Mouse (Mus musculus) liver, postnatal 0 days (tissue): ENCODE results near the gene Nat8f5. TPM values are rescaled to one million over a fixed set of nuclear protein-coding genes. Genes with fewer than 3 reads are reported as not detected.
"Not testable (repeated sequence)": the region's sequence is repeated elsewhere in the genome, so short reads cannot be mapped to it uniquely, and the experiment has no call there.

Experiments used
- ATAC-seq: fragments of 200-750 bp; cut with Nextera tagmentation; 2 replicates; pipeline ENCODE4 v1.8.0; 2017; ENCODE audit warnings: mild to moderate bottlenecking, moderate library complexity
- DNase-seq: peaks from one replicate; pipeline ENCODE4 v3.0.0-alpha.2; 2016
- H3K27ac ChIP-seq: fragments of 300-500 bp; sonication (generic); 2 replicates; pipeline ENCODE4 v1.5.1; 2014; ENCODE audit warnings: antibody characterized with exemption, moderate library complexity, mild to moderate bottlenecking, low read depth
- H3K27me3 ChIP-seq: fragments of 300-500 bp; sonication (generic); 2 replicates; pipeline ENCODE4 v1.6.1; 2014; ENCODE audit warnings: low read length, control low read depth, mixed read lengths; ENCODE audit not compliant: insufficient read depth
- H3K36me3 ChIP-seq: fragments of 300-500 bp; sonication (generic); replicated peaks from 2 replicates; pipeline ENCODE4 v1.6.1; 2014; ENCODE audit warnings: mild to moderate bottlenecking, control low read depth, low read length, moderate library complexity, mixed read lengths; ENCODE audit not compliant: insufficient read depth
- H3K4me1 ChIP-seq: fragments of 300-500 bp; sonication (generic); 2 replicates; pipeline ENCODE4 v1.6.1; 2014; ENCODE audit warnings: antibody characterized with exemption, mild to moderate bottlenecking, control low read depth; ENCODE audit not compliant: insufficient read depth
- H3K4me2 ChIP-seq: fragments of 300-500 bp; sonication (generic); 2 replicates; pipeline ENCODE4 v1.6.1; 2014; ENCODE audit warnings: low read depth, mild to moderate bottlenecking, low read length, moderate library complexity, mixed read lengths
- H3K4me3 ChIP-seq: fragments of 300-500 bp; sonication (generic); 2 replicates; pipeline ENCODE4 v1.5.1; 2014; ENCODE audit warnings: low read depth, low read length
- H3K9ac ChIP-seq: fragments of 300-500 bp; sonication (generic); replicated peaks from 2 replicates; pipeline ENCODE4 v1.6.1; 2014; ENCODE audit warnings: mild to moderate bottlenecking, moderate library complexity
- H3K9me3 ChIP-seq: fragments of 300-500 bp; sonication (generic); 2 replicates; pipeline ENCODE4 v1.6.1; 2016; ENCODE audit warnings: mild to moderate bottlenecking, control low read depth, low read length, mixed read lengths
- WGBS: fragments of 180-500 bp; shearing (Covaris S2); extraction: QIAGEN DNeasy Blood & Tissue Kit; methylation state at CpG from one replicate; pipeline ENCODE4 v1.1.7; 2014; ENCODE audit not compliant: insufficient replicate concordance; 5-methylcytosine and 5-hydroxymethylcytosine counted together
- microRNA-seq: library from miRNA; unstranded; fragments of <30 nt; microRNA quantifications from one replicate; pipeline ENCODE4, GENCODE M21; 2016
- polyA plus RNA-seq: library from polyadenylated mRNA; unstranded; fragments of >200 nt; fragmentation: Nextera tagmentation; extraction: Ambion mirVana; gene quantifications from 2 replicates; pipeline ENCODE4 v1.2.1, GENCODE M21; 2015

Gene Nat8f5
- polyA plus RNA-seq, 1 experiment from 2014 or later = not detected

DNA sequence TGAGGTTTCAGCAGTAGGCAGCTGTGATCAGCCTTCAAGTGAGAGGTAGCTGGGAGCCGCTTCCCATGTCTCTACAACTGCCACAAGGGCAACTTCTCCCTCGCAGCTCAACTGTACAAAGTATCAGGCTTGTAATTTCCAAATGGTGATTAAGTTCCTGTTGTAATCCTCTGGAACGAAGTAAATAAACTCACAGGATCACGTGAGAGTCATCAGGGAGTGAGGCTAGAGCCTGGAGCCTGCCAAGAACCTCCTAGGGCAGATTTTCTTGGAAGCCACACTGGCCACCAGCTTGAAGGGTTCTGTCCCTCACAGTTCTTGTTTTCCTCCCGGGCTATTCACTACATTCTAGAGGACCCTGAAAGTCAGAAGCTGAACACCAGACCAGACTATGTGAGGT lies 17.6 kb downstream of the Nat8f5 start:
- H3K4me3 ChIP-seq, H3K4me1 ChIP-seq, H3K36me3 ChIP-seq, H3K27ac ChIP-seq, H3K9me3 ChIP-seq, DNase-seq, H3K9ac ChIP-seq, H3K27me3 ChIP-seq, H3K4me2 ChIP-seq, ATAC-seq: not testable (repeated sequence)
- WGBS = 72% methylated on average over 5 of the region's 5 CpGs

Small RNAs within 50 kb of the gene (microRNA-seq; reads per million reads assigned to microRNA genes)
- not detected for gene Mir6375

Other genes with a start within 250 kb of the Nat8f5 start
- 0.68 and 0.72 TPM in 2 replicates for gene Alms1, start 233.4 kb downstream of the Nat8f5 start, polyA plus RNA-seq
- gene Nat8f7, start 107.8 kb downstream of the Nat8f5 start, polyA plus RNA-seq = not detected in 2 replicates
- gene Nat8f3, start 55.2 kb downstream of the Nat8f5 start, polyA plus RNA-seq = not detected in 2 replicates
- gene Nat8f6, start within 50 bp of the Nat8f5 start, polyA plus RNA-seq = not detected in 2 replicates
- gene Nat8, start 11.1 kb upstream of the Nat8f5 start, polyA plus RNA-seq = not detected in 2 replicates
- 1.3 and 1.7 TPM in 2 replicates for gene Nat8f2, start 48.2 kb upstream of the Nat8f5 start, polyA plus RNA-seq
- 2.0 and 2.5 TPM in 2 replicates for gene Nat8f4, start 83.9 kb upstream of the Nat8f5 start, polyA plus RNA-seq
- gene Tprkb, start 90.9 kb upstream of the Nat8f5 start, polyA plus RNA-seq = 25.0 and 26.7 TPM in 2 replicates
- 37.4 and 38.1 TPM in 2 replicates for gene Nat8f1, start 94.7 kb upstream of the Nat8f5 start, polyA plus RNA-seq
- gene Dusp11, start 140.7 kb upstream of the Nat8f5 start, polyA plus RNA-seq = 20.8 and 23.9 TPM in 2 replicates
- gene Figla, start 195.2 kb upstream of the Nat8f5 start, polyA plus RNA-seq = not detected in 2 replicates
- gene Add2, start 207.7 kb upstream of the Nat8f5 start, polyA plus RNA-seq = 22.0 and 28.1 TPM in 2 replicates